Mouse (Mus musculus): ENCODE measurements around the gene Mgst3.

The Mgst3 gene

GRCm38 (mm10) chr1:167393683-167394492 lies at the start of gene Mgst3:
Gene Mgst3 (minus strand): TSS chr1:167393841.
- DNase-seq (ENCODE audit: low read depth in 2 of 2, low spot score in 2 of 2): peak; percentile 91 to 97

DNA sequence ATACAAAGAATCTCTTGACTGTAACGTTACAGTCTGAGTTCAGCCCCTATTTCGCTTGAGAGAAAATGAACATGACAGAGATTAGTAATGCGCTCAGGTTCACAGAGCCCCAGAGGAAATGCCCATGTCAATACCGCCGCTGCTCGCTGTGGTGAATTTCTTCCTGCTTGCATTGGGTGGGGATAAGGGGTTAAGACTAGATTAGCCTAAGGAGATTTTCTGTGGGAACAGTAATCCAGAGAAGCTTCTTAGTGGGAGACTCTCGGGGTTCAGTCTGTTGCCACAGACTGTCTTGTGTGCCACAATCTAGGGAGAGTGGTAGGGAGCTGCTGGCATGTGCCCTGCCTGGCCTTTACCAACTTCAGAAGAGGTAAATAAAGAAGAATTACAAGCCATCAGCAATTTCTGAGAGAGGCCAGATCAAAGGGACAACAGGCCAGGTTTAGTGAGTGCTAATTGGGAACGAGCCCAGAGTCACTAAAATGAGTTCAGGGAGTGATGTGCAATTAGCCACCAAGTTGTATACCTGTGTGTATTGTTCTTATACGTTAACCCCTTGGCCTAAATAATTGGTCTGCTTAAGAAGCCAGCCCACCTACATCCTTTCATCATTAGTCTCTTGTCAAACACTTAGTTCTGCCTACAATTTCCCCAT lies 44.7 kb upstream of the Mgst3 start:
- DNase-seq (ENCODE audit: low read depth in 2 of 2, low spot score in 2 of 2): no peak

GRCm38 (mm10) chr1:167437091-167437490 lies 43.5 kb upstream of the Mgst3 start:
- DNase-seq (ENCODE audit: low read depth in 2 of 2, low spot score in 2 of 2): no peak

DNA sequence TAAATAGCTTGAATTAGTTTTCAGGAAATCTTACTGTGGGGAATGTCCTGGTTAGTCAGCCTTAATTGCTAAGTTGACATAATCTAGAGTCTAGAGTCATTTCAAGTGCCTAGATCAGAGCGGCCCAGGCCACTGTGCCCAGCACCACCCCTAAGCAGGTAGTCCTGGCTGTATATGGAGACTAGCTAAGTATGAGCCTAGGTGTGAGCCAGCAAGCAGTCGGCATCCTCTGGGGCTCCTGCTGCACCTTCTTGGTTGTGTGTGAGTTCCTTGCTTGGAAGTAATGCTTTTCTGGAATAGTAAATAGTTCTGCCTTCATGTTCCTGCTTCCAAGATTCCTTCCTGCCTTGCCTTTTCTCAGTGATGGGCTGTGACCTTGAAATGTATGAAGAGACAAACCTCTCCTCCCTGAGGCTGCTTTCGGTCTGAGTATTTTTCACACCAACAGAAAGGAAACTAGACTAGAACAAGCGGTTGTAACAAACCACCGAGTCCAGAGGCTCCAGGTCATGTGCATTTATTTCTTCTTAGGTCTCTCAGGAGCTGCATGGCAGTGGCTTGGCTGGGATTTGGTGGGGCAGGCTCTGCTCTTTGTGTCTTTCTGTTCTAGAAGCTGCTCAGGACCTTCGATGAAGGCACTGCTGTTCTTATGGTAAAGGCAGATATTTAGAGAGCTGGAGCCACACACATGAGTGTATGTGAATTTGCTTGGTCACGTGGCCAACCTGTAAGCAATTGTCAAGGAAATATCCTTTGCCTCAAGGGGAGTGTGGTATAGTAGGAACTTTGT lies 42.7 kb upstream of the Mgst3 start:
- no peak for DNase-seq (ENCODE audit: low read depth in 2 of 2, low spot score in 2 of 2)

DNA sequence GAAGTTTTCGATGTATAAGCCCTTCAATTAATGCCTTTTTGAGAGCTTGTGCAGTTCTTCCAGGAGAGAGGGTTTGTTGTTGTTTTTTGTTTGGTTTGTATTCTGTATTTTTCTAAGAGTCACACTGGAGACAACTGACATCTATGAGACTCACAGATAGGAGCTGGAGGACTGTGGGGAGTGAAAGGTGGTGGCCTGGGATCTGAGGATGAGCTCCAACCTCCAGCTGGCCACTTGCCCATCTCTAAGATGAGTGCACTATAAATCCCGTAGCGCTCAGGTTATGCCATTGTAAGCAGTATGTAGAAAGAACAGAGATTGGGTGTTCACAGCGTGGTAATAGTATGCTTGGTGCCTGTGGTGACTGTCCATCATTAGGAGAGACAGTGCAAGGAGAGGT lies 41.3 kb upstream of the Mgst3 start:
- no peak for DNase-seq (ENCODE audit: low read depth in 2 of 2, low spot score in 2 of 2)

DNA sequence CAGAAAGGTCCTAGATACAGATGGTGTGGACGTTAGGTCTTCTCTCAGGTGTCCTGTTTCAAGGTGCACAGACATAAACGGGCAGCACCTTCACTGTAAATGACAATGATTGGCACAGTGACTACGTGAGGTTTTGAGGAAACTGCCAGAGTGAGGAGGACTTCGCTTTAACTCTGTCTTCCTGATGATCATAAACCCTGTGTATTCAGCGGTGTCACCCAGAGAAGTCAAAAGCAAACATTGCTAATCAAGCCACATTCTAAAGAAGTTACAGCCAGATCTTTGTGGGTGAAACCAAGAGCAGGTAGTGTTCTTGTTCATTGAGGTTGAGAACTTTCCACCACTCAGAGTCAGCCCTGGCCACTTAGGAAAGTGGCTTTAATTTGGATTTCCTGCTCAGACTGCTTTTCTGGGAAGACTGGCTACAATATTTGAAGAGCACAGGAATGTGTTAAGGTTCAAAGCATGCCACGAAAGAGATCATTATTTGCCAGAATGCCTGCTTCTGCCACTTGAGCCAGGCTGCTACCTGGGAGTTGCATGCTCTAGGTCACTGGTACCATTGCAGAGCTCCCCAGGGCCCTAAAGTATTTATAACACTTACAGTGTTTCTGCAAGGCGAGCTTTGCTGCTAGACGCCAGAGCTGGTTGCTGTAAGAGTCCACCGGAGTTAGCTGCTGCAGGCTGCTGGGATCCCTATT lies 37.5 kb upstream of the Mgst3 start:
- no peak for DNase-seq (ENCODE audit: low read depth in 2 of 2, low spot score in 2 of 2)

GRCm38 (mm10) chr1:167426681-167427080 lies 33.0 kb upstream of the Mgst3 start:
- no peak for DNase-seq (ENCODE audit: low read depth in 2 of 2, low spot score in 2 of 2)

GRCm38 (mm10) chr1:167425572-167425971 lies 31.9 kb upstream of the Mgst3 start:
- DNase-seq (ENCODE audit: low read depth in 2 of 2, low spot score in 2 of 2): no peak

GRCm38 (mm10) chr1:167422501-167423240 lies 29.0 kb upstream of the Mgst3 start:
- no peak for DNase-seq (ENCODE audit: low read depth in 2 of 2, low spot score in 2 of 2)

GRCm38 (mm10) chr1:167414846-167415245 lies 21.2 kb upstream of the Mgst3 start:
- peak; percentile 24 to 55 for DNase-seq (ENCODE audit: low read depth in 2 of 2, low spot score in 2 of 2)

GRCm38 (mm10) chr1:167411991-167412715 lies 18.5 kb upstream of the Mgst3 start:
- no peak for DNase-seq (ENCODE audit: low read depth in 2 of 2, low spot score in 2 of 2)

GRCm38 (mm10) chr1:167409601-167410000 lies 16.0 kb upstream of the Mgst3 start:
- no peak for DNase-seq (ENCODE audit: low read depth in 2 of 2, low spot score in 2 of 2)

GRCm38 (mm10) chr1:167405237-167405636 lies 11.6 kb upstream of the Mgst3 start:
- no peak for DNase-seq (ENCODE audit: low read depth in 2 of 2, low spot score in 2 of 2)

- no peak for DNase-seq (ENCODE audit: low read depth in 2 of 2, low spot score in 2 of 2)
These were observed 360 bp downstream of the Mgst3 start for GRCm38 (mm10) chr1:167393281-167393680.

- DNase-seq (ENCODE audit: low read depth in 2 of 2, low spot score in 2 of 2): no peak
These were observed 954 bp downstream of the Mgst3 start for GRCm38 (mm10) chr1:167392687-167393086.

- DNase-seq (ENCODE audit: low read depth in 2 of 2, low spot score in 2 of 2): no peak
These were observed 1.5 kb downstream of the Mgst3 start for GRCm38 (mm10) chr1:167392031-167392640.

DNA sequence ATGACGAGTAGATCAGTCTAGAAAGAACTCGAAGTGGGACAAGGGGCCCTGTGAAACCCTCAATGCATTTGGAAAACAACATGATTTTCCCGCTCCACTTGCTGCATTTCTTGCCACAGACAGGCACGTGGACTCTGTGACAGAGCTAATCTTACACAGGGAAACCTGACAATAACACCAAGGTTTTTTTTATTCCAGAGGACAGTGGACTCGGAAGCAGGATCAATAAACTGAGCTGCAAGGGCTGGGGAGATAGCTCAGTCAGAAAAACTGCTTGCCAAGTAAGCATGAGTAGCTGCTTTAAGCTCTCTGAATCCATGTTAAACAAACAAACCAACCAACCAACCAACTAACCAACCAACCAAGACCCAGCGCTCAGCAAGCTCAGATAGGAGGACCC lies 2.4 kb downstream of the Mgst3 start:
- no peak for DNase-seq (ENCODE audit: low read depth in 2 of 2, low spot score in 2 of 2)

DNA sequence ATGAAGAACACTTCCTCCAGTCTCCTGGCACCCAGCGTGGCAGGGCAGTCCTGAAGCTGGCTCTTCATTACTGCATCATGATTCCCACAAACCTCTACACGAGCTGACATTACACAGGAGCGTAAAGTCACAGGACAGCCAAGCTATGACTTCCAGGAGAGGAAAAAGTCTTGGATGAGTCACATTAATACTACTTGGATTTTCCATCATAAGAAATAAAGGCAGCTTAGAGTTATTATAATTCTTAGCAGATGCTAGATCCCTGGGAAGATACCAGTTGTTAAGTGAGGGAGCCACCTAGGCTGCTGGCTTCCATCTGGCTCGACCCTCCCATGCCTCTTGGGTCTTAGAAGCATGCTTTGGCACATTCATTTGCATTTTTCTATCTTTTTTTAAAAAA lies 3.3 kb downstream of the Mgst3 start:
- no peak for DNase-seq (ENCODE audit: low read depth in 2 of 2, low spot score in 2 of 2)

DNA sequence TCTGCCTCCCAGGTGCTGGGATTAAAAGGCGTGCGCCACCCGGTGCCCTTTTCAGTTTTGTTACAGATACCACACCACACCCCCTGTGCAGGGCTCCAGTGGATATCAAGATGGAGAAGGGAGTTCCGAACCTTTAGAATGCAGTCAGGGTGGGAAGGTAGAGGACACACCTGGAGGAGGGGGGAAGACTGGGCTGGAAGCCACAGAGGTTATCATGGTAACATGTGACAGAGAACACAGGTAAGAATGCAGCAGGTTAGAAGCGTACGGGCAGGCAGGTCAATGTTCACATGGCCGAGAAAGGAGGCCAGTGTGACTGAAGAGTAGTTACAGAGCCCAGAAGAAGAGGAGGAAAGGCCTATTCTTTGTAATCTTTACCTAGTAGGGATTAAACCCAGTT lies 4.1 kb downstream of the Mgst3 start:
- DNase-seq (ENCODE audit: low read depth in 2 of 2, low spot score in 2 of 2): no peak
